ENCODE assay signal across 8 mouse cellular contexts in the genomic region with DNA sequence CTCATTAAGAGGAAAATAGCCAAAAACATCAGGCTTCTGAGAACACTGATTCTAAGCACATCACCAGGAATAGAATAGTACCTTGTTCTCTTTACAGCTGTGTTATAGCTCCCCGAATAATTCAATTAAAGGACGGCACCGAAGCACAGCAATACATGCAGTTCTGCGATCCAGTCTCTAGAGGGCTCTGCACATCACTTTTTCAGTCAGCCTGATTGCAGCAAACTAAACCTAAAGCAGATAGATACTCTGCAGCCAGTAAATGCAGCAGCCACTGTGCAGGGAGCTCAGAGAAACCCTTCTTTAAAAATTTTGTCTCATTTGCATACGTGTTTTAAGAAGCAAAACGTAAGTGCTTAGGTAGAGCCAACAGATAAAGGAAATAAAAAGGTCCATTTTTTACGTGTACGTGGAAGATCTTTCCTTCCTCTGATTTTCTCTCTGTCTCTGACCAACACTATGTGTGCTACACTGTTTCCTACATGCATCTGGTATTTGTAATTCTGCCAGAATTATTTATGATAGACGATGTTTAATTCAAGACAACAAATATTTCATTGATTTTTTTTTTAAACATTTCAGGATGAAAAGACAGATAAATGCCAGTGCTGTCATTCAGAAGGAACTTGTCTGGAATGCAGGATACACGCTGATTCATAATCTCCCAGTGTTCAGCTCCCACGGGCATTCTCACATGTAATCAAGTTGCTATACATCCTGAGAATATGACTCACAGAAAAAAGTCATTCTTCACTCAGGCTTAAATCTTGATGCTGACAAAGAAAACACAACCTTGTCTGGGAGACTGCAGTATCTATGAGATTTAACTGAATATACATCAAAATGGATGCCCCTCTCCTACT.
DNase-seq lines count a peak whose midpoint lies in the region; ATAC-seq lines count a peak whose summit lies in the region.

No protein-coding gene starts in this region.

- no peaks in the 10 kb centered on the region for H3K36me3 ChIP-seq in forebrain, embryonic 13.5 days (ENCODE audit: poor library complexity, severe bottlenecking)
- no peaks in the 10 kb centered on the region for H3K36me3 ChIP-seq in hindbrain, embryonic 12.5 days

- H3K4me1 ChIP-seq in forebrain, embryonic 13.5 days = no peaks in the 10 kb centered on the region
- H3K4me1 ChIP-seq in hindbrain, embryonic 12.5 days = no peaks in the 10 kb centered on the region

- H3K27me3 ChIP-seq in forebrain, embryonic 13.5 days = no peaks in the 10 kb centered on the region
- no peaks in the 10 kb centered on the region for H3K27me3 ChIP-seq in hindbrain, embryonic 12.5 days

- H3K27ac ChIP-seq in forebrain, embryonic 13.5 days = no peak overlapping the region
- no peak overlapping the region for H3K27ac ChIP-seq in hindbrain, embryonic 12.5 days

- no peak overlapping the region for H3K9ac ChIP-seq in forebrain, embryonic 13.5 days
- no peak overlapping the region for H3K9ac ChIP-seq in hindbrain, embryonic 12.5 days

- no peak overlapping the region for H3K4me3 ChIP-seq in forebrain, embryonic 13.5 days
- no peak overlapping the region for H3K4me3 ChIP-seq in hindbrain, embryonic 12.5 days

- peak; percentile 89 for ATAC-seq in forebrain, embryonic 13.5 days
- peak; percentile 82 for ATAC-seq in hindbrain, embryonic 12.5 days (ENCODE audit: low FRiP score)
- peak; percentile 79 for ATAC-seq in megakaryocyte progenitor cell, adult 5-6 weeks (replicated peaks; ENCODE audit: poor library complexity)

- DNase-seq in Muller cell, postnatal 12 days (ENCODE audit: inconsistent ontology term) = peak; percentile 86
- DNase-seq in cerebellum, adult 11 months = peak; percentile 22
- DNase-seq in layer of hippocampus, postnatal 10 days (ENCODE audit: low spot score in 2 of 2) = peak; percentile 64 to 74
- DNase-seq in skeletal muscle tissue, adult 2 months (ENCODE audit: low read depth, low spot score) = peak; percentile 14
- no peak for DNase-seq in spleen, adult 18-20 months

- H3K9me3 ChIP-seq in forebrain, embryonic 13.5 days (replicated peaks) = no peaks in the 10 kb centered on the region
- H3K9me3 ChIP-seq in hindbrain, embryonic 12.5 days (replicated peaks) = no peaks in the 10 kb centered on the region

- 28% methylated on average over 11 of the region's 11 CpGs for WGBS in forebrain, embryonic 13.5 days
- 33% methylated on average over 11 of the region's 11 CpGs for WGBS in hindbrain, embryonic 12.5 days

- H3K4me2 ChIP-seq in forebrain, embryonic 13.5 days = no peak overlapping the region
- H3K4me2 ChIP-seq in hindbrain, embryonic 12.5 days (replicated peaks) = no peak overlapping the region

Comparison
In these comparisons a context has a peak if more than half of its experiments do, and no peak if none do; other contexts are left out.
1. DNase-seq: peak in Muller cell, postnatal 12 days (single experiment), cerebellum, adult 11 months (single experiment), layer of hippocampus, postnatal 10 days (2 of 2) and skeletal muscle tissue, adult 2 months (single experiment); none in spleen, adult 18-20 months (0 of 2).
2. Peak in every context shown above with its lines, with median percentiles within 50 percentile points of each other: ATAC-seq.